Mouse (Mus musculus): ENCODE measurements at regions not wholly inside any gene's neighbourhood (a gene's known extent, or its start where the extent isn't known, plus 50 kb on each side); places are given as distances from the start of the nearest gene placed in this dataset.

DNA sequence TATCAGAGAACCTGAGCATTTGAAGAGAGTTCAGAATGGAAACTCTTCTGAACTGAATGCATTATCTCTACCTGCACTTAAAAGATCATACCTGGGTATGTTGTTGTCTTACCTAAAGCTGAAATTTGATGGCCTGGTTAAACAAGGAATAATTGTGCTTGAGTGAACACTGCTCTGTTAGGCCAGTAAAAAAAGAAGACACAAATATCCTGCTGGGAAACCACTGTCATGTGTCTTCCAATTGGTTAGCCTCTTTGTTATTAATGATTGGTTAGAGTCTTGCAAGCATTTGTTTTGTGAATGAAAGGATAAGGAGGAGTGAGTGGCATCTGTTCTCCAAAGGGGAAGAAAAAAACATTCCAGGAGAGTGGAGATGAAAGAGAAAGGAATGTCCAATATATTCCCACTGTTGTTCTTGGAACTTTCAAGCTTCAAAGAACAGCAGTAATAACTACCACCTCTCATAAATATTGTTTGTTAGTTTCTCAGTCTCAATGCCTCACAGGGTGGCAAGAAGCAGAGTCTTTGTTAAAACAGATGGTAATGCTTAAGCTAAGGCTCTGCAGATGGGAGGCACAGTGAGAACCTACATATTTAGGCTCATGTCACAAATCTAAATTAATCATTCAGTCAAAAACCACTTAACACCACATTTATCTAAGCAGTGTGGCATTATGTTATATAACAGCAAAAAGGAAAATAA, 165.5 kb downstream of the Dsel start:
- DNase-seq (ENCODE audit: low spot score in 2 of 2), result no peak

- DNase-seq (ENCODE audit: low spot score in 2 of 2), result no peak
These were observed 203.8 kb downstream of the Dsel start for GRCm38 (mm10) chr1:111660950-111661349.

- DNase-seq (ENCODE audit: low spot score in 2 of 2), result peak; percentile 14 to 41
These were observed 204.5 kb downstream of the Dsel start for GRCm38 (mm10) chr1:111660099-111660670.

GRCm38 (mm10) chr1:111633860-111634460, 230.8 kb downstream of the Dsel start:
- no peak for DNase-seq (ENCODE audit: low spot score in 2 of 2)

Data from left cerebral cortex, adult 18-20 months (tissue).